Mouse (Mus musculus): Measurements from ENCODE around the gene Drd5.

The Drd5 gene

DNA sequence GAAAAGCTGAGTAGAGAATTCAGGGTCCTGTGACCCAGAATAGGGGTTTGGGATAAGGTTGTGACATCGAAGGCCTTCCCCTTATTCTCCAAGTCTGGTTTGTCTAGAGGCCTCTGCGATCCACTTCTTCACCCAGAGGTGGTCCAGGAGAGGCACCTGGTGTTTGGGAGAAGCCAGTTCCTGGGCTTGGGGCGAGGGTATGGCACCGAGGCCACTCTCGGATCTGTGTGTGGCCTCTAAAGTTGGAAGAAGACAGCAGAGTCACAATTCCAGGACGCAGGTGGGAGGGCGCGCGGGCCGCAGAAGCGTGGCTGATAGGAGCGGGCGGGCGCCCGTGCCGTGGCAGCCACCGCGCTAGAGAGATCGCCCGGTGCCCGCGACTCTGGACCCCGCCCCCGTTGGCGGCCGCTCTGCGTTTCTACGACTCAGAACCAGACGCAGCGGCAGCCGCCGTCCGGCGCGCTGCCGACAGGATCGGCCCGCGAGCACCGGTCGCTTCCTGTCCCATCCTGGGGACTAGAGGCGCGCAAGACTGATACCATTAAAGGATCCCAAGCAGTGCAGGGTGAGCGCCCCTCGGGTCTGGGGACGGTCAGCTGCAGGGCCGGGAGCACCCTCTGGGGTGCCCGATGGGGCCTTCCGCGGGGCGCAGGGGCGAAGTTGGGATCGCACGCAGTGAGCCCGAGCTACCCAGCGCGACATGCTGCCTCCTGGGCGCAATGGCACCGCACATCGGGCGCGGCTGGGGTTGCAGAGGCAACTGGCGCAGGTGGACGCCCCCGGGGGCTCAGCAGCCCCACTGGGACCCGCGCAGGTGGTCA is at the start of gene Drd5:
Drd5 (plus strand) TSS at position 402 of the 821 bp plus-strand sequence.
- peak; percentile 37 for DNase-seq (ENCODE audit: low read depth, low spot score)

DNA sequence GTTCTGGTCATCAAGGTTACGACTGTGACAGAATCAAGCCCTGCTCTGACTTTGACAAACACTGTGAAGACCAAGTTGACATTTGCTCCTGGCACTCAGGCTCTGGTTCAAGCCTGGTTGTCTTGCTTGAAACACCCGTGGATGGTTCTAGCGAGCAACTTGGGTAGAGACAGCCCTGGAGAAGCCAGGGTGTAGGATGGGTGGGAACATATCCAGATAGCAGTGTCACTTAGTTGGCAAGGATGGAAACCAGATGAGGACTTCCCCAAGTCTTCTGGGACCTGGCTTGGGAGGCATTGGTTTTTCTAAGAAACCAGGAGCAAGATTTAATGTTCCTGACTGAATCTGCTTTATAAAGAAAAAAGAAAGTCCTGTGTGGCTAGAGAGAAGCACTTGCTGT is 48.2 kb upstream of the Drd5 start:
- no peak for DNase-seq (ENCODE audit: low read depth, low spot score)

DNA sequence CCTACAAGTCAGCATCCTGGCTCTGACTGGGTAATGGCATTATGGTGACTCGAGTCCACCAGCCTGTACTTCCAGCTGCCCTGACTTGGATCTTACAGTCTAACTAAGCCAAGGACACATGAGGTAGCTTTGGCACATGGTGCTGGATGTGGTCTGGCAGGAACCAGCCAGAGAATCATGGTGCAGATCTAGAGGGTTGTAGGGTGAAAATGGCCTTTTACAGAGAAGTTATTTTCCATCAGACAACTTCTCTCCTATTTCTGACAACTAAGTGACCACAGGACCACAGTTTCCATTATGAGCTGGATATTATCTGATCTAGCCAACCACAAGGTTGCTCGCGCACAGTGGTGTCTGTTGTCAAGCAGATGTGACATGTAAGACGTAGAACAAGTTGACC is 45.3 kb upstream of the Drd5 start:
- no peak for DNase-seq (ENCODE audit: low read depth, low spot score)

DNA sequence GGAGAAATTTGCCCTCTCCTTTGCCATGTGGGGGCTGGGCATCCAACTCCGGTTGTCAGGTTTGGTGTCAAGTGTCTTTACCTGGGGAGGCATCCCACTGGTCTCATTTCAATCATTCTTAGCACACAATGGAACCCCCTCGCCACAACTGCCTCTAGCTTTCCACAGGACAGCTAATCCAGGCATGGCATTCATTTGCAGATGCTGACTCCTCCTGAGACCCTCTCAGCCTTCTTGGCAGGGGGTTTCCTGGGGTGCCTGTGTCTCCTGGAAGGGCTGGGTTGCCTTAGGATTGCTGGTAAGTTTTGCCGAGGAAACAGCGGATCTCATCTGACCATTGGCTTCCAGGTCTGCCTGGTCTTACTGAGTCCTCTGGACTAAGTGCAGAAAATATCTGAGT is 43.4 kb upstream of the Drd5 start, which contains the start of gene Otop1:
Otop1 (plus strand) TSS at position 202 of the 400 bp plus-strand sequence.
- DNase-seq (ENCODE audit: low read depth, low spot score), result peak; percentile 84

DNA sequence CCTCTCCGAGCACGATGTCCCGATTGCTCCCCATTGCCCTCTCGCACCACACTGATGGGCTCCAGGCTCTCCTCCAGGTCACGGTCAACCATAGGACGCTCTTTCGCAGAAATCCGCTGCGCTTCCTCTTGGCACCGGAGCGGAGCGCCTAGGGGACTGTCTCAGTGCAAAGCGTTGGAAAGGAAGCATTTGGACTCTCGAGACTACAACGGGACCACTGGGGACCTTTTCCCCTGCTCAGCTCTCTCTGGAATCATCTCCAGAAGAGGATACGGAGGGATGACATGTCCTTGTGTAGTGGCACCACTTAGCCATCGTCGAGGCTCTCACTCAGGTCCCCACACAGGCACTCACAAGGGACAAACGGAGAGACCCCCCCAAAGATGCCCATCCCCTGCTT is 42.7 kb upstream of the Drd5 start:
- DNase-seq (ENCODE audit: low read depth, low spot score), result peak; percentile 21

DNA sequence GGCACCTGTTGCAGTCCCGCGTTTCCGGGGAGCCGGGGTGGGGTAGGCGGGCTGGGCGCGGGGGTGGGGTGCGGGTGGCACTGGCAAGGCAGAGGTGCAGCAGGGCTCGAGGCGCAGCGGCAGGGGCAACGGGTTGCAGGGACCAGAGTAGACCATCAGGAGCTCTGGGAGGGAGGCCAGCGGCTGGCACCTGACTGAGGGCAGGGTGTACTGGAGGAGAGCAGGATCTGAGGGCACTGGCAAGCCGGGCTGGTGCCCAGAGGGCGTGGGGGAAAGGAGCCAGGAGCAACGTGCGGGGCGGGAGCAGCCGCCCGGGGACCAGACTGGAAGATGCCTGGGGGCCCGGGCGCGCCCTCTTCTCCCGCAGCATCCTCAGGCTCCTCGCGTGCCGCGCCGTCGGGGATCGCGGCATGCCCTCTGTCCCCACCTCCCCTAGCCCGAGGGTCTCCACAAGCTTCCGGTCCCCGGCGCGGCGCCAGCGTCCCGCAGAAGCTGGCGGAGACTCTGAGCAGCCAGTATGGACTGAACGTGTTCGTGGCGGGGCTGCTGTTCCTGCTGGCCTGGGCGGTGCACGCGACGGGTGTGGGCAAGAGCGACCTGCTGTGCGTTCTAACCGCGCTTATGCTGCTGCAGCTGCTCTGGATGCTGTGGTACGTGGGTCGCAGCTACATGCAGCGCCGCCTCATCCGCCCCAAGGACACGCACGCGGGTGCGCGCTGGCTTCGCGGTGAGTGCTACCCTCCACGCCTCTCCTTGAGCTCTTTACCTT is 41.9 kb upstream of the Drd5 start:
- no peak for DNase-seq (ENCODE audit: low read depth, low spot score)

DNA sequence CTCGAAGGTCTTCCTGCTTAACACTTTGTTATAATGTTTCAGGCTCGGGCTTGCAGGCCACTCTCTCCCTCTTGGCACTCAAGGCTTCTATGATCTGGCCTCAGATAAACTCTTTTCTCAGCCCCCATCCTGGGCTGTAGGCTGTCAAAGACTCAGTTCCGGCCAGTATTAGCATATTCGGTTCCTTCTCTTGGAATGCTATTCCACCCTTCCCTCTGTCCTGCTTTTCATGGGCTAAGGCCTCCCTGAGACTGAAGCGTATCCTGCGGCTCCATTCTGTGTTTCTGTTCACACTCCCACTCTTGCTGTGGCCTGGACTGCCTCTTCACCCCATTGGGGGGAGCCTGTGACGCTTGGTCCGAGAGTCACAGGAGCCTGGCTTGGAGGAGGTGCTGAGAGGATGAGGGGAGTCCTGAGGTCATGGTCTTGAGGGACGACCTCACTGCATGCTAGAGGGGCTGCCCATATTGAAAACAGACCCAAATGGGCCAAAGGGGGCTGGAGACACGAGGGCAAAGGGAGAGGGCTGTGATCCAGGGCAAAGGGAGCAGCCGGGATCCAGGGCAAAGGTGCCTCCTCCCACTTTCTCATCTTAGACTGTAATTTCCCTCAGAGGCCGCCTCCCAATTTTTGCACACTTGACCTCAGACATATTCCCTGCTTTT is 41.1 kb upstream of the Drd5 start:
- DNase-seq (ENCODE audit: low read depth, low spot score), result peak; percentile 69

DNA sequence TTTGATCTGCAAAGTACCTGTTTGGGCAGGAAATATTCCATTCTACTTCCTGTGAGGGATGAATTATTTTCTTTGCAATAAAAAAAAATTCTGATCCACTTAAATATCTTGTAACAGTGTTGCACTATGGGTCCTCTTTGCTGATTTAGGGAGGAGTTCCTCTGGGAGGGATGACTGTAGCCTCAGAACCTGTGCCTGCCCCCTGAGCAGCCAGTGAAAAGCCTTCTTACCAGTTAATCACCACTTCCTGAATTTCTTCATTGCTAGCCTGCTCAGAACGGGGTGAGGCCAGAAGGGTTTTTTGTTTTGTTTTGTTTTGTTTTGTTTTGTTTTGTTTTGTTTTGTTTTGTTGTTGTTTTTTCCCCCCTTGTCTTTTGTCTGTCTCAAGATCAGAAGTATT is 39.1 kb upstream of the Drd5 start:
- no peak for DNase-seq (ENCODE audit: low read depth, low spot score)

DNA sequence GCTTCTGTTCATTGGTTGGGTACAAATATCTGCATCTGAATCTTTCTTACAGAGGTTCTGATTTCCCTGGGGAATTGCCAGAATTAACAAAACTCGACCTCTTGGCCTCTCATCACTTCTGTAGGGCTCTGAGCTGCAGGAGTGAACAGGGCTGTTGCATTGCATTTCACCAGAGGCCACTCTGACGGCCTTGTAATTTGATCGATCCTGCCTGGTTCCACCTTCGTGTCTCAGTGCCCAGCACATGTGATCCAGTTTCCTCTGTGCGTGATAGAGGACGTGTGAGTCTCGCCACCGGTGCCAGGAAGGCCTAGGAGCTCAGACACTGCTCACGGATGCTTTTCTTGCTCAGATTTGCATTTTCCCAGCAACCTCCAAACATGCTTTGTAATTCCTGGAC is 33.4 kb upstream of the Drd5 start:
- no peak for DNase-seq (ENCODE audit: low read depth, low spot score)

DNA sequence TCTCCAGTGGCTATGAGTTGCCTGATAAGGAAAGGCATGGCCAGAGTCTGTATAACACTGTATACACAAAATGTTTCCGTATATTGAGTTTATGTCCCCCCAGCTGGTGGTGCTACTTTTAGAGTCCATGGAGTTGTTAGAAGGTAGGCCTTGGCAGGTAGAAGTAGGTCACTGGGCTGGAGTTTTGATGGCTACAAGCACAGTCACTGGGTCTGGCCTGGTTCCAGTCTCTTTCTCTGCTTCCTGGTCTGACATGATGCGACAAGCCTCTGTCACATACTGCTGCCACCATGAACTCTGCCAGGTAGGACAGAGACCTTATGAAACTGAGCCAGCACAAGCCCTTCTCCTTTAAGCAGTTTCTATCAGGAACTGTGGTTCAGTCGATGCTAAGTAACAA is 30.7 kb upstream of the Drd5 start:
- DNase-seq (ENCODE audit: low read depth, low spot score), result no peak

DNA sequence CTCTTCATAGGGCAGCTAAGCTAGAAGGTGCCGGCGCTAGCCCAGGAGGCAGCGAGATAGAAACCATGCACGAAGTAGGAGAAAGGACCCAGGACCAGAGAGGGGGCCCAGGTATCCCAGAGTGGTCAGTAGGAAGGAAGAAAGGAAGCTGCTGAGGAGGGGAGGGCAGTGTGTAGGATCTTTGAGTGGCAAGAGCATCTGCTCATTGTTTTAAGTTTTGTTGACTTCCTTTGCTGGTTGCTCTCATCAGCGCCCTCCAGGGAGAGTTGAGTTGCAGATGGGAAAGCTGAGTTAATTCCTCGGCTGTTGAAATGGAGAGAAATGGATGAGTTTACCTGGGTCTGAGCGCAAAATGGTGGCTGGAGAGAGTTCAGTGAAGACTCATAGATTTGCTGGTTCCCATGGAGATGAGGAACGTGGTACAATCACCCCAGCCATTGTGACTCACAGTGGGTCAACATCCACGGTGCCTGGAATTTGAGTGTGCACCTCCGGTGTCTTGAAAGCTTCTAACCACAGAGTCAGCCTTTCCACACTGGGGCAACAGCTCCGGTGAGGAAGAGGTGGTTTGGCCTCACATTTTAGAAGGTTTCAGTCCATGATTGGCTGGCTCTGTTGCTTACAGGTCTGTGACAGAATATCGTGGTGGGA is 17.3 kb upstream of the Drd5 start:
- DNase-seq (ENCODE audit: low read depth, low spot score), result peak; percentile 58

DNA sequence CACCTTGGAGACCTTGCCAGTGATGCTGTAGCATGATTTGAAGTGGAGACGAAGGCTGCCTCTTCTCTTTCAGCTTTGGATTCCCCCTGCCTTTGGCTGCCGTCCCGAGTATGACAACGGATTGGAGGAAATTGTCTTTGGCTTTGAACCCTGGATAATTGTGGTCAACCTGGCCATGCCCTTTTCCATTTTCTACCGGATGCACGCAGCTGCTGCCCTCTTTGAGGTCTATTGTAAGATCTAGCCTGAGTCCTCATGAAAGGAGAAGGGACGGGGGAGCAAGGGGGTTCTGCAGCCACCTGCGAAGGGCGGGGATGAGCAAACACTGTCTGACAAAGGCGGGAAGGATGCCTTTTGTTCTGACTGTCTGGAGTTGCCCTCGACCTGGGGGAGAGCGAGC is 16.5 kb upstream of the Drd5 start:
- DNase-seq (ENCODE audit: low read depth, low spot score), result peak; percentile 31

DNA sequence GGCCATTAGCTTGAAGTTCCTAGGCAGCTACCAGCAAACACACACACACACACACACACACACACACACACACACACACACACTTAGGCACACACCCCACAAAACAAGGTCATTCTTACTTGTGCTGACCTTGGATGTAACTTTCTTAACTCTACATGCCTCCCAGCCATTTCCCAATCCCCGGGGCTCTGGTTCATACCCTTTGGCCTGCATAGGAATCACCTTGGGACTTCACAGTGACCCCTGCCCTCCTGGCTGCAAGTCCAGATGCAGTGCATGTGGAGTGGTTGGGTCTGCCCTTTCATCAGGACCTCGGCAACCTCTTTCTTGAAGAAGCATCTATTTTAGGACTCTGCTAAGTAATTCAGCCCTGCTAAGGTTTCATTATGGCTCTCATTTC is 13.9 kb upstream of the Drd5 start:
- DNase-seq (ENCODE audit: low read depth, low spot score), result no peak

DNA sequence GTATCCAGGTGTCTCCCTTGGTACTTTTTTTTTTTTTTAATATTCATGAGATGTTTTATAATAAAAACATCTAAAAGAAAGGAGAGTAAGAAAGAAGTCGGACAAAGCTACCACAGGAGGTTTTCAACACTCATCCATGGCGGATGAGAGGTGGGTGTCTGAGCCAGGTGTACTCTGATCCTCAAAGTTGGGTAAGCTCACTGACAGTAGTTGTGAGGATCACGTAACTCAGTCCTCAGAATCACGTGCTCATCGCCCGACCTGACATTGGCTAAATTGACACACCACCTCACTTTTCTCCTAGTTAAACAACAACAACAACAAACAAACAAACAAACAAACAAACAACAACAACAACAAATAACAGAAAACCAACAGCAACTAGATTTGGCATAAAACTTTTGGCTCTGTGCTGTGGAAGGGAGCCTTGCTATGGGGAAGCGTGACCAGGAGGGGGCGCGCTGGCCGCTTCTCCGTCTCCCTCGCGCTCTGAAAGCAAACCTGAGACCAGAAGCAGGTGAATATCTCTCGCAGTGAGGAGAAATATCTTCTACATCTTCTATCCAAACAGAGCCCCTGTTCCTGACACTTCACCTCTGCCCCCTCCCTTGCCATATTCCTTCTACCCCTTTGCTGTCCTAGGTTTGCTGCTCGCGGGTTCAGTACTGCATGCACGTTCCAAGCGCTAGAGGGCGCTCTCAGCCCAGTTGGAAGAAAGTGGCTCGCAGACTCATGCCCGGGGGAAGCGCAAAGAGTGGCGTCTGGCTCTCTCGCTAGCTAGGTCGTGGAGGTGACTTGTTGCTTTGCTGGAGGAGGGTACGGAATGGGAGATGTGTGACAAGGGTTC is 11.7 kb upstream of the Drd5 start:
- DNase-seq (ENCODE audit: low read depth, low spot score), result peak; percentile 87

DNA sequence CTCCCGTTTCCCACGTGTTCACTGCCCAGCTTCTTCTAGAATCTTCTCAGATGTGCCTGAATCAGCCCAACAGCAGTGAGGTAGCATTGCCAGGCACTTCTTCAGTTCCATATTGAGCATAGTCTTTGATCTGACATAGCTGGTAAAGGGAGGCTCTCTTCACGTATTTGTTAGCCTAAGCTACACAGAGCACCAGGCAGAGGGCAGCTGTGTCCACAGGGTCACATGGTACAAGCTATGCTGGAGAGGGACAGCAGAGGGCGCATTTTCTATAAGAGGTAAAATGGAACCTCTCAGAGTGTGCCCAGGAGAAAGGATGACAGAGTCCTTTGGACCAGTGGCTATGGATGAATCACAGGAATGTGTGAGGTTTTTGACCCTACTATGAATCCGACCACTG is 10.3 kb upstream of the Drd5 start:
- peak; percentile 69 for DNase-seq (ENCODE audit: low read depth, low spot score)

DNA sequence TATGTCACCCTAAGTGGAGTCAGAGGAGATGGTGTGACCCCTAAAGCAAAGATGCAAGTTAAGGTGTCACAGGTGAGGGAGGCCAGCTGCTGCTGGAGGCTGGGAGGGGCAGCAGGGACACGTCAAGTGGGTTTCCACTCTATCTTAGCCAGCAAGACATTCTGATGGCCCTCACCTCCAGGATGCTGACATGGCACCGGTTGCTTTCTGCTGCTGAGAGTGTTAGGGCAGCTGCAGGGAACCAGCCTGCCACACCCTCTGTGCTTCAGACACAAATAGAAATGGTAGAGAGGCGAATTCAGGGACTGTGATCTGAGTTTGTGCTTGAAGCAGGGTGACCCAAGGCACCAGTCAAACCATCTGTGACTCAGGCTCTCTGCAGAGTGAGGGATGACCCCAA is 9.4 kb upstream of the Drd5 start:
- DNase-seq (ENCODE audit: low read depth, low spot score), result no peak

DNA sequence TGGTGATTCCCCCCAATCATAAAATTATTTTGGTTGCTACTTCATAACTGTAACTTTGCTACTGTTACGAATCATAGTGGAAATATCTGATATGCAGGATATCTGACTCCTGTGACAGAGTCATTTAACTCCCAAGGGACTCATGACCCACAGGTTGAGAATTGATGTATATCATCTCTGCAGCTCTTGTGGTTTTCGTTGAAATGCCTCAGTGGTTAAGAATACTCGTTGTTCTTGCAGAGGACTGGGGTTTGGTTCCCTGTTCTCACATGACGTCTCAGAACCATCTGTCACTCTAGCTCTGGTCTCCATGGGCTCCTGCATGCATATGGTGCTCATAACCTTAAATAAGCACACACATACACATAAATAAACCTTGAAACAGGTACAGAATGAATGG is 14.2 kb downstream of the Drd5 start:
- DNase-seq (ENCODE audit: low read depth, low spot score), result no peak

DNA sequence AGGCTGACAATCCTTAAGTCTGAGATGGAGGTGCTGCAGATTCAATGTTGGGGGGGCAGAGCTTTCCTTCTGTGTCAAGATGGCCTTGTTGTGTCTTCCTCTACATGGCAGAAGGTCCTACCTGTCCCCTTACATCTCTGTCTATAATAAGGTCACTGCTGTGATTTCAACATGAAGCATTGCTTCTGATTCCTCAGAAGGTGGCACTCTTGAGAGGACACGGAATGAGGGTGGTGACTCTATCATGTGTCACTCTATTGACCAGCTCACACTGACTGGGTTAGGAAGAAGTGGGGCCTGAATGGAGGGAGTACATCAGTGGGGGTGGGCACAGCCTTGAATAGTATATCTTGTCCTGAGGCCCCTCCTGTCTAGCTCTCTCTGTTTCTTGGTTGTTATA is 15.4 kb downstream of the Drd5 start:
- DNase-seq (ENCODE audit: low read depth, low spot score), result no peak

DNA sequence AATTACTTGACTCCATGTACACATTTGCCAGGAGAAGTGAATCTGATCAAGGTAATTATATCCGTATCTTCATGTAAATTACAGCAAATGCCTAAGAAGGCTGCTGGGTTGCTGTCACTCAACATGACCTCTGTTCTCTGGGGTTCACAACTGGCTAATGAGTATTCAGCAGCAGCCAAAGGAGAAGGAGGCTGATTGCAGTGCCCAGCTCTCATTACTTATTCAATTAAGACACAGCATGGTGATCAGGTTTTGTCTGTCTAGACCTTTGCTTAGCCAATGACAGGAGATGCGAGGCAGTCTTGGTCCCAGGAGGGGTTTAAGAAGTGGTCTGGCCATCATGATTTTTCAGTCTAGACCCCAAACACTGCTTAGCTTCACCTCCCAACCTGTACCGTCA is 23.9 kb downstream of the Drd5 start:
- no peak for DNase-seq (ENCODE audit: low read depth, low spot score)

DNA sequence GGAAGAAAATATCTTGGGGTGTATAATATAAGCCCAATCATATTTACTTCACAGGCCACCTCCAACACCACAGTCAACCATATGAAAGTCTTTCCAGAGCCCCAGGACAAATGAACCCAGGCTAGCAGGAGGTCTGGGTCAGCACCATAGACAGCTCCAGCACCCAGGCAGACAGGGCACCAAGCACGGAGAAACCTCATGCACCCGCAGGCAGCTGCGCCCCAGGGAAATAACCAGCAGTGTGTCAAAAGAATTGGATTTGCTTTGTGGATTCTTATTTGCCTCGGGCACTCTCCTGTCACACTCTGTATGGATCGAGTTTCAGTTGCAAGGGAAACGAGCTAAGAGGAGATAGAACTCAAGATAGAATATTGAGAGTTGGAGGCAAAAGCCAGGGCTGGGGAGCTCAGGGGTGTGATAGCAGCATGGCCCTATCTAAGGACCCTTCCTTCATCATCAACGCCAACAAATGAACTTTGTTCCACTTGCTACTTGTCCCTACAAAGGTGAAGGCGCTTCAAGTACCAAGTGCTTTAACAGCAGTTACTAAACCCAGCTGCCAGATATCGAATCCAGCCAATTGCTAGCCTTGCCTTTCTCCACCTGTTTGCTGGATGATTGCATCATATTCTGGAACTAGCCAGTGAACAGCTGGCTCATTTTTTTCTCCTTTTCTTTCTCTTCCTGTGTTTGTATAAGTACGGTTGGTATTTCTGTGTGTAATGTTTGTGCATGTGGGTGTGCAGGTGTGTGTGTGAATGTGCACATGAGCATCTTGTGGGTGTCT is 27.7 kb downstream of the Drd5 start:
- peak; percentile 47 for DNase-seq (ENCODE audit: low read depth, low spot score)

Data from R1 (cell line).